Mouse (Mus musculus): ENCODE results near the gene Wdr83.

DNA sequence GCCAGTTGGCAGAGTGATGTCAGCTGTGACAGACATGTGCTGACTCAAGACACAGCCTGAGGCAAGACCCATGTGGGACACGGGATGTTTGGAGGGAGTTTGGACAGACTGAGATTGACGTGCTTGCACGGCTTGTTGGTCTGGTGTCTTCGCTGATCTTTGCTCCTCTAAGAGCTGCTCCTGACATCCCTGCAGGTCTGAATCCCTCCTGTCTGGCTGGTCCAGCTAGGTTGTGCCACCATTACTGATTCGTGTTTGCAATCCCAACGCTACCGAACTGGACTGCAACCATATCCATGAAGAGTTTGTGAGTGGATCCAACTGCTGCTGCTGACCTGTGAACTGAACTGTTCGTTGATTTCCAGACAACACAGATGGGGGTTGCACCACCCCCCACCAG is 42.6 kb upstream of the Wdr83 start:
- TF ChIP-seq CTCF (IDR thresholded peaks at IDR 0.05; ENCODE audit: borderline replicate concordance, insufficient read depth, low read depth, low read length) (no peak), POLR2A (IDR thresholded peaks at IDR 0.05; ENCODE audit: borderline replicate concordance, insufficient read depth, low read length) (no peak)
